Mouse (Mus musculus) midbrain, embryonic 13.5 days (tissue): ENCODE results near the gene Heatr6. TPM values are rescaled to one million over a fixed set of nuclear protein-coding genes. Genes with fewer than 3 reads are reported as not detected.

Experiments used
- ATAC-seq: fragments of 200-750 bp; cut with Nextera tagmentation; 2 replicates; pipeline ENCODE4 v1.8.0; 2017; ENCODE audit warnings: mild to moderate bottlenecking, moderate TSS enrichment, moderate library complexity
- H3K27ac ChIP-seq: fragments of 300-500 bp; sonication (generic); 2 replicates; pipeline ENCODE4 v1.5.1; 2015; ENCODE audit warnings: inconsistent platforms, mild to moderate bottlenecking, moderate library complexity
- H3K27me3 ChIP-seq: fragments of 300-500 bp; sonication (generic); 2 replicates; pipeline ENCODE4 v1.6.1; 2015; ENCODE audit warnings: mild to moderate bottlenecking, inconsistent platforms
- H3K36me3 ChIP-seq: fragments of 300-500 bp; sonication (generic); 2 replicates; pipeline ENCODE4 v1.6.1; 2015; ENCODE audit warnings: mild to moderate bottlenecking, inconsistent platforms
- H3K4me1 ChIP-seq: fragments of 300-500 bp; sonication (generic); replicated peaks from 2 replicates; pipeline ENCODE4 v1.6.1; 2015; ENCODE audit warnings: inconsistent platforms
- H3K4me2 ChIP-seq: fragments of 300-500 bp; sonication (generic); replicated peaks from 2 replicates; pipeline ENCODE4 v1.6.1; 2015; ENCODE audit warnings: moderate library complexity, mild to moderate bottlenecking, inconsistent platforms
- H3K4me3 ChIP-seq: fragments of 300-500 bp; sonication (generic); replicated peaks from 2 replicates; pipeline ENCODE4 v1.5.1; 2015; ENCODE audit warnings: mild to moderate bottlenecking, inconsistent platforms
- H3K9ac ChIP-seq: fragments of 300-500 bp; sonication (generic); replicated peaks from 2 replicates; pipeline ENCODE4 v1.6.1; 2015; ENCODE audit warnings: mild to moderate bottlenecking, inconsistent platforms
- H3K9me3 ChIP-seq: fragments of 300-500 bp; sonication (generic); 2 replicates; pipeline ENCODE4 v1.6.1; 2016; ENCODE audit warnings: mild to moderate bottlenecking, inconsistent platforms
- WGBS: fragments of 180-500 bp; shearing (Covaris S2); methylation state at CpG from one replicate; pipeline ENCODE4 v1.1.7; 2015; 5-methylcytosine and 5-hydroxymethylcytosine counted together
- polyA plus RNA-seq: library from polyadenylated mRNA; unstranded; fragments of >200 nt; fragmentation: Nextera tagmentation; extraction: Ambion mirVana; gene quantifications from 2 replicates; pipeline ENCODE4 v1.2.1, GENCODE M21; 2015

Gene Heatr6
- polyA plus RNA-seq, 1 experiment from 2014 or later: 44.5 TPM

DNA sequence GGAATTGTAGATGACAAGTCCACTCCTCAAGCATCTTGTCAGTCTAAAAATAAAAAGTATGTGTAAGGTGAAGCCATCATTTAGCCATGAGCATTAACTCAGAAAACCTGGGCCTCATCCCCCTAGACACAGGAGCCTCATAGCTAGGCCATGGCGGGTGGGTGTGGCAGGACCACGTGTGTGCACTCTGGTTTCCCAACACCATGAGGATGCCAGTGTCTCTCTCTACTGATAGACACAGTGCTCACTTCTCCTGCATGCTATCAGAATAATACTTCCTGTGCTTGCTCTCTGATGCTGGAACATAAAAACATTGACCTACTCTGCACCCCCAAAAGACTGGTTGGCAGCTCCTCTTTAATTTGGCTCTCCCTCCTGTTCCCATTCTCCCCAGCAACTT is 17.6 kb upstream of the Heatr6 start:
- Histone ChIP-seq H3K4me2 (no peak overlapping the region), H3K4me3 (no peak overlapping the region), H3K36me3 (no peaks in the 10 kb centered on the region), H3K9ac (no peak overlapping the region), H3K4me1 (no peaks in the 10 kb centered on the region), H3K9me3 (no peaks in the 10 kb centered on the region), H3K27me3 (peaks cover 4% of the 10 kb centered on the region; the same call in 1 of the 2 replicates), H3K27ac (no peak overlapping the region)
- WGBS: 64% methylated on average over 2 of the region's 2 CpGs
- ATAC-seq: no peak

DNA sequence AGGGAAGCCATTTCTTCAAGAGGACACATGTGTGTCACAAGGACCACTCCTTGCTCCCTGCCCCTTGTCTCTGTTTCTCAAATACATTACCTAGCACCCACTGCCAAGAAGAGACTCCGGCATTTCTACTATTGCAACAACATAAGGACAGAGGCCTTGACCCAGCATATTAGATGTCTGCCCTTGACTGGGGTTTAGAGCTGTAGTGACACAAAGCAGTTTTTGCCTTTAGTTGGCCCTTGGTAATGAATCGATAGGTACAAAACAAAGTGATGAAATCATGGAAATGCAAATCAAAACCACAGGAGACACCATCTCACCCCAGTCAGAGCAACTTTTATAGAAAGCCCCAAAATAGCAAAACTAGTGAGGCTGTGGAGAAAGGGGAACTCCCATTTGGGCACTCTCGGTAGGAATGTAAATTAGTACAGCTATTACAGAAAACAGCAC is 16.4 kb upstream of the Heatr6 start:
- H3K27me3 ChIP-seq: peaks cover 5% of the 10 kb centered on the region; the same call in 1 of the 2 replicates
- H3K9me3 ChIP-seq: no peaks in the 10 kb centered on the region
- H3K4me1 ChIP-seq: no peaks in the 10 kb centered on the region
- no peak overlapping the region for H3K9ac ChIP-seq
- H3K36me3 ChIP-seq: no peaks in the 10 kb centered on the region
- no peak overlapping the region for H3K4me2 ChIP-seq
- no peak overlapping the region for H3K27ac ChIP-seq
- H3K4me3 ChIP-seq: no peak overlapping the region
- 91% methylated on average over 3 of the region's 3 CpGs for WGBS
- ATAC-seq: no peak

- WGBS: 21% methylated on average over 5 of the region's 5 CpGs
These were observed 14.3 kb upstream of the Heatr6 start for GRCm38 (mm10) chr11:83739241-83739640.

GRCm38 (mm10) chr11:83740443-83740991 is 13.0 kb upstream of the Heatr6 start:
- Histone ChIP-seq H3K9me3 (no peaks in the 10 kb centered on the region), H3K27me3 (peaks cover 9% of the 10 kb centered on the region; the same call in 1 of the 2 replicates), H3K27ac (no peak overlapping the region), H3K4me3 (no peak overlapping the region), H3K4me2 (no peak overlapping the region), H3K9ac (no peak overlapping the region), H3K4me1 (no peaks in the 10 kb centered on the region), H3K36me3 (no peaks in the 10 kb centered on the region)
- ATAC-seq: no peak
- 80% methylated on average over 4 of the region's 4 CpGs for WGBS

More at GRCm38 (mm10) chr11:83739241-83739640, 14.3 kb upstream of the Heatr6 start:
- no peaks in the 10 kb centered on the region for H3K9me3 ChIP-seq
- H3K27me3 ChIP-seq: peaks cover 6% of the 10 kb centered on the region; the same call in 1 of the 2 replicates
- H3K9ac ChIP-seq: no peak overlapping the region
- no peak overlapping the region for H3K4me2 ChIP-seq
- ATAC-seq: no peak
- no peak overlapping the region for H3K27ac ChIP-seq
- no peaks in the 10 kb centered on the region for H3K4me1 ChIP-seq
- no peak overlapping the region for H3K4me3 ChIP-seq
- H3K36me3 ChIP-seq: no peaks in the 10 kb centered on the region

- no peak overlapping the region for H3K9ac ChIP-seq
- no peak overlapping the region for H3K4me3 ChIP-seq
- no peaks in the 10 kb centered on the region for H3K4me1 ChIP-seq
- WGBS: 86% methylated on average over 5 of the region's 5 CpGs
- no peak overlapping the region for H3K4me2 ChIP-seq
- no peaks in the 10 kb centered on the region for H3K9me3 ChIP-seq
- no peaks in the 10 kb centered on the region for H3K36me3 ChIP-seq
- no peak overlapping the region for H3K27ac ChIP-seq
- H3K27me3 ChIP-seq: peaks cover 14% of the 10 kb centered on the region
- ATAC-seq: no peak
These were observed 11.7 kb upstream of the Heatr6 start for GRCm38 (mm10) chr11:83741841-83742240.

DNA sequence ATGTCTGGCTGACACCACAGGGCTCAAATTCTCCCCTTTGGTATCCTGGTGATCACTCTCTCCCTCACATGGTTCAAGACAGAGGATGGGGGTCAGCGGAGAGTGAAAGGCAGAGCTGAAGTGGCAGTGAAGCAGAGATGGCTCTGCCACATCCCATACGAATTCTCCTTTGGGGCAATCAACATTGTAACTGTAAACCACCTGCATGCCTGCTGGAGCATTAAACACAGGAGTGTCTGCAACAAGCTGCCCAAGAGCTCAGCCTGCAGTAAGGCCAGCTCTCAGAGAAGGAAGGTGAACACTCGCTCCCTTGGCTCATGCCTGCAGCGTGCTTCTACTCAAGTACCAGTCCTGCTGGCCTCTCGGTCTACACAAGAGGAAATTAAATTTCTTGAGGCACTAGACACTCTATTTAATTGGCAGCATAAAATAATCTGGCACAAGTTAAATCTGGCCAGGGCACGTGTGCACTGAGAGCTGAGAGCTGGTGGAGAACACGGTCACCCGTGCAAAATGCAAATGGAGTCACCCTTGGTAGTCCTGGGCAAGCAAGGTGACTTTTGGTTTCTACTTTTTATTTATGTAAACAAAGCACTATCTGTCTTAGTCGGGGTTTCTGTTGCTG is 10.7 kb upstream of the Heatr6 start:
- H3K9me3 ChIP-seq: no peaks in the 10 kb centered on the region
- 80% methylated on average over 9 of the region's 9 CpGs for WGBS
- H3K4me3 ChIP-seq: no peak overlapping the region
- no peak for ATAC-seq
- H3K36me3 ChIP-seq: no peaks in the 10 kb centered on the region
- H3K4me2 ChIP-seq: no peak overlapping the region
- peaks cover 24% of the 10 kb centered on the region for H3K27me3 ChIP-seq
- H3K9ac ChIP-seq: no peak overlapping the region
- no peak overlapping the region for H3K27ac ChIP-seq
- no peaks in the 10 kb centered on the region for H3K4me1 ChIP-seq

DNA sequence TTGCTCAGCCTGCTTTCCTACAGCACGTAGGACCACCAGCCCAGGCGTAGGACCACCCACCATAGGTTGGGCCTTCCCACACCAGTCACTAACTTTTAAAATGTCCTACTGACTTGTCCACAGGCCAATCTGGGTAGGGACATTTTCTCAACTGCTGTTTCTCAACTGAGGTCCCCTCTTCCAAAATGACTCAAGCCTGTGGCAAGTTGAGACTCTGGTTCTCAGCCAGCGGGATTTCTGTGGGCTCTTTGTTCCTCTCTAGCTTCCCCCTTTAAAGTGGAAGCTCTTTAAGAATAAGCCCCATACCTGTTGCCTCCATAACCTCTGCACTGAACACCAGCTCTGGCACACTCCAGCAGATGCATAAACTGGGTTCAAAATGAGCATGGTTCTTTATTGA is 10.0 kb upstream of the Heatr6 start:
- no peaks in the 10 kb centered on the region for H3K4me1 ChIP-seq
- WGBS: 93% methylated on average over 3 of the region's 3 CpGs
- H3K9ac ChIP-seq: no peak overlapping the region
- H3K27ac ChIP-seq: no peak overlapping the region
- H3K4me3 ChIP-seq: no peak overlapping the region
- H3K4me2 ChIP-seq: no peak overlapping the region
- H3K9me3 ChIP-seq: no peaks in the 10 kb centered on the region
- peaks cover 29% of the 10 kb centered on the region for H3K27me3 ChIP-seq
- no peaks in the 10 kb centered on the region for H3K36me3 ChIP-seq
- ATAC-seq: no peak

- 82% methylated on average over 4 of the region's 4 CpGs for WGBS
- no peaks in the 10 kb centered on the region for H3K4me1 ChIP-seq
- no peak overlapping the region for H3K9ac ChIP-seq
- H3K4me3 ChIP-seq: no peak overlapping the region
- H3K9me3 ChIP-seq: no peaks in the 10 kb centered on the region
- peaks cover 38% of the 10 kb centered on the region for H3K27me3 ChIP-seq
- H3K4me2 ChIP-seq: no peak overlapping the region
- no peak overlapping the region for H3K27ac ChIP-seq
- no peaks in the 10 kb centered on the region for H3K36me3 ChIP-seq
- no peak for ATAC-seq
These were observed 7.3 kb upstream of the Heatr6 start for GRCm38 (mm10) chr11:83746152-83746551.

- H3K4me1 ChIP-seq: no peaks in the 10 kb centered on the region
- no peaks in the 10 kb centered on the region for H3K36me3 ChIP-seq
- no peak within 1 kb of the TSS for H3K4me3 ChIP-seq
- H3K9me3 ChIP-seq: no peaks in the 10 kb centered on the region
- no peak within 1 kb of the TSS for H3K27ac ChIP-seq
- no peak within 1 kb of the TSS for H3K9ac ChIP-seq
- peaks cover 42% of the 10 kb centered on the region for H3K27me3 ChIP-seq
- H3K4me2 ChIP-seq: no peak within 1 kb of the TSS
- ATAC-seq: no peak
- WGBS: 77% methylated on average over 5 of the region's 5 CpGs
These were observed 6.8 kb upstream of the Heatr6 start, which contains the start of gene Wfdc21 for GRCm38 (mm10) chr11:83746681-83747080. Wfdc21 (plus strand) TSS chr11:83746940.

DNA sequence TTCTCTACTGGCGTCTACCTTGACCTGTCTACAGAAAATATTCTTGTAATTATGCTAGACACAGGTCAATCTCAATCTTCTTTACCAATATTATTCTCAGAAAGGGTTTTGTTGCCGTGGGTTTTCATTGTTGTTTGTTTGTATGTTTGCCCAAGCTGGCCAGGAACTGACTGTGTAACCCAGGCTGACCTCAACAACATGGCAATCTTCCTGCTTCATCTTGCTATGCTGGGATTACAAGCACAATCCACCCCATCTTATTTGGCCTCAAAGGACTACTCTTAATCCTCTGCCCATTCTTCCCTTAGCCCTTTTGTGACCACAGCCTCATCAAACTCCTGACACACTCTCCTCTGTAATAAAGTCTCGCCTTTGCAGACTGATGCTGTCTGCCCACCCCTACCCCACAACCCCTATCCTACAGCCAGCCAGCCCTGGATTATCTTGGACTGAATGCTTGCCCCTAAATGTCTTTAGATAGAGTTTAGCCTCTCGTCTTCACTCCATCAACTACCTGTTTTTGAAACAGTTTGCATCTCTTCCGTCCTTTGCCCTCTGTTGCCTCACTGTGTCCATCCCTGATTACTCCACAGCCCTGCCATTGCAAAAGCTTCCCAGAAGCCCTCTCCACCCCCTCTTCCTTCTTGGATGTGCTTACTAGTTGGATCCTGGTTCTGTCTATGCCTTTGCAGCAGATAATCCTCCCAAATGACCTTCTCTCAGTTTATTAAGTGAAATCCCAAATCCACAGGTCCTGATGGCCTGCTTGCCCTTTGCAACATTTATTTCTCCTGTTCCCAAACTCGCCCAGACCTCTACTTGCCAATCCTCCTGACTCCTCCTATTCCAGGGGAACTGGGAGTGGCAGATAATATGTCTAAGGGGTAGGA is 5.9 kb upstream of the Heatr6 start:
- no peaks in the 10 kb centered on the region for H3K4me1 ChIP-seq
- no peak overlapping the region for H3K9ac ChIP-seq
- H3K36me3 ChIP-seq: no peaks in the 10 kb centered on the region
- no peak overlapping the region for H3K4me2 ChIP-seq
- no peak overlapping the region for H3K4me3 ChIP-seq
- WGBS: 58% methylated on average over 6 of the region's 6 CpGs
- H3K27ac ChIP-seq: no peak overlapping the region
- no peak for ATAC-seq
- H3K27me3 ChIP-seq: peaks cover 49% of the 10 kb centered on the region
- H3K9me3 ChIP-seq: no peaks in the 10 kb centered on the region

DNA sequence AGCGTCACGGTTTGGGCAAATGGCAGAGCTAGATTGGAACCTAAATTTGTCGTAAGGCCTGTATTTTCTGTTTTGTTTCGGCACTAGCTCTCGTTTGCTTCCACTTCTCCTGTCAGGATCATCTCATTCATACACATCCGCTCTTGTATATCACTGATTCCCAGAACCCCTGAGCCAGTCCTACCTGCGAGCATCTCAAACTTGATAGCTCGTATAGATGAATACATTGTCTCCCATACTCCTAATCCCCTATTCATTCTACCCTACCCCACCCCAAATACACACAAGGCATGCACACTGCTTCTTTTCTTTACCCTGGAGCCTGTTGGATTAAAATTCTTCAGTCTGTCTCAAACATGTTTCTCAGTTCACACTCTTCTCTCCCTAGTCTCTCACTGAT is 731 bp downstream of the Heatr6 start:
- Histone ChIP-seq H3K9me3 (no peaks in the 10 kb centered on the region), H3K4me1 (peaks cover 23% of the 10 kb centered on the region), H3K9ac (peak overlapping the region; percentile 70), H3K27me3 (peaks cover 20% of the 10 kb centered on the region), H3K36me3 (peaks cover 33% of the 10 kb centered on the region), H3K4me2 (peak overlapping the region; percentile 70), H3K27ac (peak overlapping the region; percentile 89), H3K4me3 (peak overlapping the region; percentile 71)
- ATAC-seq: peak; percentile 41; the same call in 1 of the 2 replicates
- WGBS: 2% methylated on average over 8 of the region's 8 CpGs

DNA sequence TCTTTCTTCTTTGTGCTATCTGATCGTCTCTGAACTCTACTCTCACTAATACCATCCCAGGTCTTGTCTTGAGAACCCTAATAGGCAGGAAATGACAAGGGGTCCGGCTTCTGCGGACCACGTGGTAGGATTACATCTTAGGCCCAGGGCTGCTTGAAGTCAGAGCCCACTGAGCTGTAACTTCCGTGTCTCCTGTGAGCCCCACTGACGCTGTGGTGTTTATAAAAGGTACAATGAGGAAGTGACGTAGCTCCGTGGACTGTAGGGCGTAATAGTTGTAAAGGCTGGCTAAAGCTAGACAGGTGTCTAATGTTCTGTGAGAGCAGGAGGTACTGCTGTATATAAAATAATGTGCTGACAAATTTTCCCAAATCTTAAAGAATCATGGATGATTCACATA is 13.8 kb downstream of the Heatr6 start:
- no peaks in the 10 kb centered on the region for H3K4me1 ChIP-seq
- H3K27ac ChIP-seq: no peak overlapping the region
- H3K4me3 ChIP-seq: no peak overlapping the region
- H3K9ac ChIP-seq: no peak overlapping the region
- no peaks in the 10 kb centered on the region for H3K9me3 ChIP-seq
- 94% methylated on average over 9 of the region's 9 CpGs for WGBS
- H3K27me3 ChIP-seq: no peaks in the 10 kb centered on the region
- H3K4me2 ChIP-seq: no peak overlapping the region
- H3K36me3 ChIP-seq: peaks cover 99% of the 10 kb centered on the region
- no peak for ATAC-seq
